Mouse (Mus musculus): ENCODE measurements at regions not wholly inside any gene's neighbourhood (a gene's known extent, or its start where the extent isn't known, plus 50 kb on each side); places are given as distances from the start of the nearest gene placed in this dataset.

DNA sequence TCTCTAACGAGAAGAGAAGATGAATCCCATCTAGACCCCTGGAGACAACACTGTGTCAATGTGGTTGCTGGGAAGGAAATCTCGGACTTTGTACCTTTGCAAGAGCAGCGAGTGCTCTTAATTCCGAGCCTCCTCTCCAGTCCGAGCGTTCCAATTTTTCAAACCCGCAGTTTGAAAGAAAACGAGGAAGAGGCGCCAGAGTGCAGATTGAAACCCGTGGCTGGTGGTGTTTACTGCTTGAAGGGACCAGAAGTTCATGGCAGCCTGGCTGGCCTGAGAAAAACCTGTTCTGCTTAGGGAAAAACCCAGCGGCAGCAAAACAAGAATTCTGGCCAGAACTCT lies 83.7 kb upstream of the Zfp648 start:
- TF ChIP-seq CTCF (conservative IDR thresholded peaks at IDR 0.05; ENCODE audit: insufficient read depth, insufficient read length, low read depth, low read length), result no peak
- TF ChIP-seq POLR2A (IDR thresholded peaks at IDR 0.05; ENCODE audit: low read depth, low read length), result no peak
- 39% methylated on average over 11 of the region's 11 CpGs for WGBS
- H3K27me3 ChIP-seq (replicated peaks; ENCODE audit: control insufficient read depth, insufficient read depth, low read length), result no peaks in the 10 kb centered on the region
- H3K27ac ChIP-seq (ENCODE audit: insufficient read depth, low read depth, low read length), result peak overlapping the region; percentile 94
- DNase-seq, result peak; percentile 84
- H3K4me1 ChIP-seq (ENCODE audit: control insufficient read depth, insufficient read depth, low read length), result peaks cover 21% of the 10 kb centered on the region
- no peaks in the 10 kb centered on the region for H3K36me3 ChIP-seq (ENCODE audit: control insufficient read depth, insufficient read depth, low read length)
- H3K4me3 ChIP-seq (ENCODE audit: insufficient read depth, low read depth, low read length), result peak overlapping the region; percentile 26

DNA sequence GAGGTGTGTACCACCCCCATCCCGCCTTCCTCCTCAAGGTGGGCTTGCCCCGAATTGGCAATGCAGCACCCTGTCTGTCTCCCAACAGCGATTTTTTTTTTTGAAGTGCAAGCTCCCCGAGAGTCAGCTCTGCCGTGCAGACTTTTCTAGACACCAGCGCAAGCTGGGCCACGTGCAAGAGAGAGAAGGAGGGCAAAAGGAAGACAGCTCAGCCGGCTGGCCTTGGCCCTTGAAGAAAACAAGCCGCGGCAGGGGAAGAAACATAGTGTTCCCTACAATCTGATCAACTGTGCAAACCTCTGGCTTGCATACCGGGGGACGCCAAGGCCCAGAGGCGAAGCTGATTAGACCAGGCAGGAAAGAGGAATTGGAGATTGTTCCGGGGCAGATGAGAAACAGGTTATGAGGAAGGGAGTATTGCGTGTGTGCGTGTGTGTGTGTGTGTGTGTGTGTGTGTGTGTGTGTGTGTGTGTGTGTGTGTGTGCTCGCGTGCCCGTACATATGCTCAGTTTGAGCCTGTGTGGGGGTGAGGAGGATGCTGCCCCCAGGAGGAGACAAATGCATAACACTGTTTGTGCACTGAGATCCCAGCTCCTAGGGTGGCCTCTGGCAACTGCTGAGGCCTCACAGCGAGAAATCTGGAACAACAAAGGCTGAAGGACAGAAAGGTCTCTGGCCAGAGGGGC lies 83.2 kb upstream of the Zfp648 start:
- peak overlapping the region; percentile 26 for H3K4me3 ChIP-seq (ENCODE audit: insufficient read depth, low read depth, low read length)
- 24% methylated on average over 20 of the region's 20 CpGs for WGBS
- DNase-seq, result peak; percentile 70

DNA sequence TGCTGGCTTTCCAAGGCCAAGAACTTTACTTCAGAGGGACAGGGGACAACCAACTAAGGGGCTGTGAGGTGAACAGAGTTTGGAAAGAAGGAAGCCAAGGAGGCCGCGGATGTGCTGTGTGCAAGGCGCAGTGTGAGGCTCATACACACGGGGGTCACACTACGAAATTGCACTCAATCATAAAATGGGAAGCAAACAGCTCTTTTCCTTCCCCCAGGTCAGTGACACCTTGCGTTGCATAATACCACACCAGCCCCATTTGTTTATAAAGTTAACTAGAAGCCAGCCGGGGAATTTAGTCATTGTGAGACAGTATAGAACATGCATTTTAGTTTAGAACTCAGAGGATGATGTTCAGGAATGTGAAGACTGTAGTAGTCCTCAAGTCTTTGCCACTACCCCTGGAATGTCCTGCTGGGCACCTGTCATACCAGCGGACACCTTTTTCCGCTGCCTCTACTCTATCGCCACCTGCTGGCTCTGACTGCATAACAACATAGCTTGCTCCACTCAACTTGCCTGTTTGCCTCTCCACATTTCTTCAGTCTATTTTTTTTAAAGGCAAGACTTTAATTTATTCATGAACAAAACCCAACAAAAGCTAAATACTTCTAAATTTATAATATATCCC lies 82.5 kb upstream of the Zfp648 start:
- Histone ChIP-seq H3K36me3 (ENCODE audit: control insufficient read depth, insufficient read depth, low read length) (no peaks in the 10 kb centered on the region), H3K4me1 (ENCODE audit: control insufficient read depth, insufficient read depth, low read length) (peaks cover 23% of the 10 kb centered on the region), H3K4me3 (ENCODE audit: insufficient read depth, low read depth, low read length) (peak overlapping the region; percentile 26), H3K27ac (ENCODE audit: insufficient read depth, low read depth, low read length) (peak overlapping the region; percentile 94), H3K27me3 (replicated peaks; ENCODE audit: control insufficient read depth, insufficient read depth, low read length) (no peaks in the 10 kb centered on the region)
- TF ChIP-seq CTCF (conservative IDR thresholded peaks at IDR 0.05; ENCODE audit: insufficient read depth, insufficient read length, low read depth, low read length) (peak; percentile 96), POLR2A (IDR thresholded peaks at IDR 0.05; ENCODE audit: low read depth, low read length) (no peak)
- 33% methylated on average over 10 of the region's 10 CpGs for WGBS
- peak; percentile 86 for DNase-seq

More for the DNA sequence above, 83.2 kb upstream of the Zfp648 start:
- no peaks in the 10 kb centered on the region for H3K36me3 ChIP-seq (ENCODE audit: control insufficient read depth, insufficient read depth, low read length)
- H3K4me1 ChIP-seq (ENCODE audit: control insufficient read depth, insufficient read depth, low read length), result peaks cover 23% of the 10 kb centered on the region
- H3K27me3 ChIP-seq (replicated peaks; ENCODE audit: control insufficient read depth, insufficient read depth, low read length), result no peaks in the 10 kb centered on the region
- TF ChIP-seq CTCF (conservative IDR thresholded peaks at IDR 0.05; ENCODE audit: insufficient read depth, insufficient read length, low read depth, low read length) (peak; percentile 60), POLR2A (IDR thresholded peaks at IDR 0.05; ENCODE audit: low read depth, low read length) (no peak)
- H3K27ac ChIP-seq (ENCODE audit: insufficient read depth, low read depth, low read length), result peak overlapping the region; percentile 94

DNA sequence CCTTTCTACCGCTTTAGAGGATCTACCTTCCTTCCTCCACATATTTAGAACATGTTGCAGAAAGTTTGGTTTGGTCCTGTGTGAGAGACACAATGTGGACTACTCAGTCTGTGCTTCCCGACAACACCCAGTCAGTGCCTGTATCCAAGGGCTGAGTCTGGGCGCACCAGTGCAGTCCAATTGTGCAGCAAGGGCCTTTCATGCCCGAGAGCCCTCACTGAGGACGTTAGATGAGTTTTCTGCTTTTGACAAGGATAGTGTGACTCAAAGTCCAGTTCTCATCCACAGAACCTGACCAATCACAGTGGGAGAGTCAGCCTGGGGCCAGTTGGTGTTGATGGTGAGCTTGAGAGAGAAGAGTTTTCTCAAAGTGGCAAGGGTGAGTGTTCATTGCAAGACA lies 81.4 kb upstream of the Zfp648 start:
- Histone ChIP-seq H3K27ac (ENCODE audit: insufficient read depth, low read depth, low read length) (peak overlapping the region; percentile 97), H3K4me1 (ENCODE audit: control insufficient read depth, insufficient read depth, low read length) (peaks cover 23% of the 10 kb centered on the region), H3K27me3 (replicated peaks; ENCODE audit: control insufficient read depth, insufficient read depth, low read length) (no peaks in the 10 kb centered on the region), H3K4me3 (ENCODE audit: insufficient read depth, low read depth, low read length) (peak overlapping the region; percentile 2; the same call in 1 of the 2 replicates), H3K36me3 (ENCODE audit: control insufficient read depth, insufficient read depth, low read length) (no peaks in the 10 kb centered on the region)
- TF ChIP-seq CTCF (conservative IDR thresholded peaks at IDR 0.05; ENCODE audit: insufficient read depth, insufficient read length, low read depth, low read length) (no peak), POLR2A (IDR thresholded peaks at IDR 0.05; ENCODE audit: low read depth, low read length) (peak; percentile 56)
- WGBS, result 69% methylated on average over 5 of the region's 5 CpGs
- peak; percentile 90 for DNase-seq

DNA sequence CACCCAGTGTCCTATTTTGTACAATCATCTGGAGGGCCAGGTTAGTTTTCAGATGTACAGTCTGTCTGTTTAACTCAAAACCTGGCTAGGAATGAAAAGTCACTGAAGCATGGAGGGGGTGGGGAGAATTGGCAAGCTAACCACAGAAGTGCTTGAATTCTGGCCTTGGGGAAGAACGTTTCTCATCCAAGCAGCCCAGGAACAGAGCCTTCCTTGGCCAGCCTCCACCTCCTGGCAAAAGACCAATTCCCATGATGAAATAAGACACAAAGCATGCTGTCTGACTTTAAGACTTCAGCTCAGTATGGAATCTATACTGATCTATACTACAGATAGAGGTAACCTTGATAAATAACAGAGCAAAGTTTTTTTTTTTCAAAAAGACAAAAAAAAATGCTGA lies 80.3 kb upstream of the Zfp648 start:
- Histone ChIP-seq H3K27ac (ENCODE audit: insufficient read depth, low read depth, low read length) (peak overlapping the region; percentile 82; the same call in 1 of the 2 replicates), H3K4me1 (ENCODE audit: control insufficient read depth, insufficient read depth, low read length) (peaks cover 23% of the 10 kb centered on the region), H3K27me3 (replicated peaks; ENCODE audit: control insufficient read depth, insufficient read depth, low read length) (no peaks in the 10 kb centered on the region), H3K36me3 (ENCODE audit: control insufficient read depth, insufficient read depth, low read length) (no peaks in the 10 kb centered on the region), H3K4me3 (ENCODE audit: insufficient read depth, low read depth, low read length) (no peak overlapping the region)
- 0% methylated on average over 1 of the region's 1 CpGs for WGBS
- peak; percentile 96 for DNase-seq
- TF ChIP-seq CTCF (conservative IDR thresholded peaks at IDR 0.05; ENCODE audit: insufficient read depth, insufficient read length, low read depth, low read length) (no peak), POLR2A (IDR thresholded peaks at IDR 0.05; ENCODE audit: low read depth, low read length) (no peak)

DNA sequence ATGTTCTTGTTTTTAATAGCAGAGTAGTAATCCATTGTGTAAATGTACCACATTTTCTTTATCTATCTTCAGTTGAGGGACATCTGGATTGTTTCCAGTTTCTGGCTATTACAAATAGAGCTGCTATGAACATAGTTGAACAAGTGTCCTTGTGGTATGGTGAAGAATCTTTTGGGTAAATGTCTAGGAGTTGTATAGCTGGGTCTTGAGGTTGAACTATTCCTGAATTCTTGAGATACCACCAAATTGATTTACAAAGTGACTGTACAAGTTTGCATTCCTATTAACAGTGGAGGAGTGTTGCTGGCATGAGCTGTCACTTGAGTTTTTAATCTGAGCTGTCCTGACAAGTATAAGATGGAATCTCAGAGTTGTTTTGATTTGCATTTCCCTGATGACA lies 76.0 kb upstream of the Zfp648 start:
- Histone ChIP-seq H3K27me3 (replicated peaks; ENCODE audit: control insufficient read depth, insufficient read depth, low read length) (no peaks in the 10 kb centered on the region), H3K4me3 (ENCODE audit: insufficient read depth, low read depth, low read length) (no peak overlapping the region), H3K4me1 (ENCODE audit: control insufficient read depth, insufficient read depth, low read length) (peaks cover 31% of the 10 kb centered on the region), H3K36me3 (ENCODE audit: control insufficient read depth, insufficient read depth, low read length) (no peaks in the 10 kb centered on the region), H3K27ac (ENCODE audit: insufficient read depth, low read depth, low read length) (no peak overlapping the region)
- DNase-seq, result no peak
- TF ChIP-seq POLR2A (IDR thresholded peaks at IDR 0.05; ENCODE audit: low read depth, low read length), result no peak
- no peak for TF ChIP-seq CTCF (conservative IDR thresholded peaks at IDR 0.05; ENCODE audit: insufficient read depth, insufficient read length, low read depth, low read length)

DNA sequence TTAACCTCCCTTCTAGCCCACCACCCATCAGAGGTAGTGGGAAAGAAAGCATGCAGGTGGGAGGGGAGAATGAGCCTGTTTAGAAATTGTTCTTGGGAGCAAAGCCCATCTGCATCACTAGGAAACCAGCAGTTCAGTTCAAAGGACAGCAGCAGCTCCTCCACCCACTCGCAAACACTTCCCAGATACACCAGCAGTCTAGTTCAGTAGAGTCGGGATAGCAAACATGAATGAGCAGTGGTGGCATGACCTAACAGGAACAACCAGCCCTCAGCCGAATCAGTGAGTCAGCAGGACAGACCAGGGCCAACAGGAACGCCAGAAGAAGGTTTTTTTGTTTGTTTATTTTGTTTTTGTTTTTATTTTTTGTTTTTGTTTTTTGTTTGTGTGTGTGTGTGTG lies 74.5 kb upstream of the Zfp648 start:
- WGBS, result 44% methylated on average over 4 of the region's 4 CpGs
- peak; percentile 49 for DNase-seq
- TF ChIP-seq POLR2A (IDR thresholded peaks at IDR 0.05; ENCODE audit: low read depth, low read length), result no peak
- TF ChIP-seq CTCF (conservative IDR thresholded peaks at IDR 0.05; ENCODE audit: insufficient read depth, insufficient read length, low read depth, low read length), result no peak
- Histone ChIP-seq H3K36me3 (ENCODE audit: control insufficient read depth, insufficient read depth, low read length) (no peaks in the 10 kb centered on the region), H3K4me3 (ENCODE audit: insufficient read depth, low read depth, low read length) (no peak overlapping the region), H3K27me3 (replicated peaks; ENCODE audit: control insufficient read depth, insufficient read depth, low read length) (no peaks in the 10 kb centered on the region), H3K27ac (ENCODE audit: insufficient read depth, low read depth, low read length) (no peak overlapping the region), H3K4me1 (ENCODE audit: control insufficient read depth, insufficient read depth, low read length) (peaks cover 20% of the 10 kb centered on the region)
